Mouse (Mus musculus) ES-E14 (cell line): ENCODE data around the gene Aga.

Experiments used
- CHD2 ChIP-seq: IDR thresholded peaks from 2 replicates; pipeline ENCODE4 v1.6.1; 2014; ENCODE audit warnings: mild to moderate bottlenecking, low read depth, low read length, inconsistent platforms
- MAFK ChIP-seq: IDR thresholded peaks from 2 replicates; pipeline ENCODE4 v1.6.1; 2014; ENCODE audit warnings: mild to moderate bottlenecking, low read depth, low read length, inconsistent platforms; ENCODE audit not compliant: insufficient read depth
- ZC3H11A ChIP-seq: IDR thresholded peaks from 2 replicates; pipeline ENCODE4 v1.6.1; 2012; ENCODE audit warnings: low read depth, mild to moderate bottlenecking, inconsistent platforms, low read length, borderline replicate concordance
- ZNF384 ChIP-seq: IDR thresholded peaks from 2 replicates; pipeline ENCODE4 v1.6.1; 2012; ENCODE audit warnings: low read depth, low read length, inconsistent platforms

DNA sequence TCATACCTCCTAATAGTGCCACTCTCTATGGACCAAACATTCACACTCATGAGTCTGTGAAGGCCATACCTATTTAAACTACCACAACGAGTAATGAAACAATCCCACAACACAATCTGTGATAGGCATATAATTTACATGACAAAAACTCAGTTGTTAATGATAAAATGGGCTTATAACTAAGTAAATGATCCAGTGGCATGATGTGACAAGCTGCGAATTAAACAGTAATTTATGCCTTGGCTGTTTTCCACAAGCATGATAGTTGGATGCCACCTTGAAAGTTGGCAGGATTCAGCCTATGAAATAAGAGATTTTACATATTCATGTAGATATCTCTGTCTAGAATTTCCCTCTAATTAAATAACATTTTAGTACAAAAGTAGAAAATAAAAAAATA lies 28.1 kb downstream of the Aga start:
- TF ChIP-seq ZNF384 = no peak
- TF ChIP-seq ZC3H11A = no peak
- TF ChIP-seq CHD2 = no peak
- TF ChIP-seq MAFK = no peak
